Mouse (Mus musculus) forebrain, embryonic 10.5 days (tissue): ENCODE measurements around the gene Ube2z. TPM values are rescaled to one million over a fixed set of nuclear protein-coding genes. Genes with fewer than 3 reads are reported as not detected.

Experiments used
- DNase-seq: peaks from one replicate; pipeline ENCODE4 v3.0.0-alpha.2; 2017; ENCODE audit warnings: low spot score; ENCODE audit errors: extremely low spot score
- H3K27ac ChIP-seq: fragments of 300-500 bp; sonication (generic); 2 replicates; pipeline ENCODE4 v1.5.1; 2016; ENCODE audit warnings: mild to moderate bottlenecking
- H3K27me3 ChIP-seq: fragments of 300-500 bp; sonication (generic); 2 replicates; pipeline ENCODE4 v1.6.1; 2016; ENCODE audit warnings: mild to moderate bottlenecking; ENCODE audit not compliant: poor library complexity, severe bottlenecking
- H3K36me3 ChIP-seq: fragments of 300-500 bp; sonication (generic); replicated peaks from 2 replicates; pipeline ENCODE4 v1.6.1; 2016; ENCODE audit warnings: mild to moderate bottlenecking, moderate library complexity
- H3K4me1 ChIP-seq: fragments of 300-500 bp; sonication (generic); 2 replicates; pipeline ENCODE4 v1.6.1; 2016
- H3K4me3 ChIP-seq: fragments of 300-500 bp; sonication (generic); 2 replicates; pipeline ENCODE4 v1.5.1; 2016; ENCODE audit warnings: mild to moderate bottlenecking, moderate library complexity
- H3K9me3 ChIP-seq: fragments of 300-500 bp; sonication (generic); 2 replicates; pipeline ENCODE4 v1.6.1; 2016; ENCODE audit warnings: mild to moderate bottlenecking, moderate library complexity
- WGBS: fragments of 180-500 bp; shearing (Covaris S2); methylation state at CpG from one replicate; pipeline ENCODE4 v1.1.7; 2016; 5-methylcytosine and 5-hydroxymethylcytosine counted together
- polyA plus RNA-seq: library from polyadenylated mRNA; unstranded; fragments of >200 nt; fragmentation: Nextera tagmentation; extraction: Ambion mirVana; gene quantifications from 2 replicates; pipeline ENCODE4 v1.2.1, GENCODE M21; 2016

Ube2z gene
- polyA plus RNA-seq, 1 experiment from 2014 or later = 27.5 TPM

DNA sequence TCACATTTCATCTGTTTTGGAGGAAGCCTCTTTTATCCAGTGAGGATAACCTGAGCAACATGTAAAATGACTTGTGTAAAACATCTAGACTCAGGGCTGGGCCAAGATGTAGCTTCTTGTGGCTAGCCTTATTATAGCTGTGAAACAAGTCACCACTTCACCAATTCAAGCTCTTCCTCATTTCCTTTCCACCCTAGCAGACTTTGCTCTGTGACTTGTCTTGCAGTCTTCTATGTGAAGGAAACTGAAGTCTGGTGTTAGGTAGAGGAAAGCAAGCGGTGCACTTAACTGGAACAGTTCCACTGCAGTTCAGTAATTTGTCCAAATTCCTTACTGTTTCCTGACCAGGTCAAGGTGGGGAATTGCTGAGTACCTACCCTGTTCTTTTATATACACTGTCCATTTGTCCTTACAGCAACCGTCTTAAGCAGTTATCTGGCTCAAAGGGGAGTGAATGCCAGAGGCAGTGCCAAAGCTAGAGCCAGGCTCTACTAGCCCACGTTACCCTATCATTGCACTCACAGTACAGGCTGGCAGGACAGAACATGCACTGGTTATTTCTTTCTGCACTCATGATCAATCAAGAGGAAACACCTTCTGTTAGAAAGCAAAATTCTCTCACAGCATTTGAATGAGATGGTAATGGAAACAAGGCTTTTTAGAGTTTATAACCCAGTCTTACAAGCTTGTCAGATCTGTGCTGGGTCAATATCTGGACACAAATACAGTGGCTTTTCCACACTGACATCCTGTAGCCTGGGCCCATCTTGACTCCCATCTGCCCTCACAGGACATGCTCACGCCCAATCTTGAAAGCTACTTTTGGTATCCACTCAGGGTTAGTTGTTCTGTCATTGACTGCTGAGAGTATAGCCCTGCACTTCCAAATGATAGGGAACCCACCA is 17.5 kb downstream of the Ube2z start:
- no peaks in the 10 kb centered on the region for H3K4me1 ChIP-seq
- H3K27ac ChIP-seq = no peak overlapping the region
- peaks cover 87% of the 10 kb centered on the region for H3K36me3 ChIP-seq
- H3K27me3 ChIP-seq = no peaks in the 10 kb centered on the region
- WGBS = 93% methylated on average over 4 of the region's 4 CpGs
- H3K9me3 ChIP-seq = no peaks in the 10 kb centered on the region
- no peak overlapping the region for H3K4me3 ChIP-seq
- DNase-seq = no peak

DNA sequence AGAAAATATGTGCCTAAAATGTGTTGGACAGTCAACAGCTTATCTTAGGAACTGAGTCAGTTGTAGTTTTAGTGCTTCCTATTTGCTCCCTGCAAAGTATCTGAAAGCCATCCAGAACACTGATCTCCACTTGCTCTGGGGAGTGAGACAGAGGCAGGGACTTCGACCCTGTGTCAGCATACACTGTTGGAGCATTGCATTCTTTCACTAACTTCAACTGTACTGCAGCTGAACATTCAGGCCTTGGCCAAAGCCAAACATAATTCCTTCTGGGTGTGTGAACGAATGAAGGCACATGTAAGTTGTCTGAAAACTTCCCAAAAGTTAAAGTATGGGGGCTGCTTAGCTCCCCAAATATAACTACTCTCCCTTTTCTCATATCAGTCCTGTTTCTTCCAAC is 18.4 kb downstream of the Ube2z start:
- Histone ChIP-seq H3K27me3 (no peaks in the 10 kb centered on the region), H3K9me3 (no peaks in the 10 kb centered on the region), H3K4me3 (no peak overlapping the region), H3K4me1 (no peaks in the 10 kb centered on the region), H3K36me3 (peaks cover 86% of the 10 kb centered on the region), H3K27ac (no peak overlapping the region)
- 94% methylated on average over 2 of the region's 2 CpGs for WGBS
- DNase-seq = no peak

DNA sequence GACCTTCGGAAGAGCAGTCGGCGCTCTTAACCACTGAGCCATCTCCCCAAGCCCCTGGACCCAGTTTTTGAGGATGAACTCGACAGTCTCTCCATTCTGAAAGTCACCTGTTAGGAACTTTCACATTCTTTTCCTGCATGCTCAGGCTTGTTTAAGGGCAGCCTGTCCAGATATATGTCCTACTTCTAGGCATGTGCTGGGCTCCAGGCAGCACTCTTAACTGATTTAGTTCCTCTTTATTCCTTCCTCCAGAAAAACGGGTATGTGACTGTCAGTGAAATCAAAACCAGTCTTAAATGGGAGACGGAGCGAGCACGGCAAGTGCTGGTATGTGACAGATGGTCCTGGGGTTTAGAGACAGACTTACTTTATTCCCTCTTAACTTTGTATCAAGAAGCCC is 19.2 kb downstream of the Ube2z start:
- Histone ChIP-seq H3K4me1 (no peaks in the 10 kb centered on the region), H3K27ac (no peak overlapping the region), H3K36me3 (peaks cover 83% of the 10 kb centered on the region), H3K27me3 (no peaks in the 10 kb centered on the region), H3K4me3 (no peak overlapping the region), H3K9me3 (no peaks in the 10 kb centered on the region)
- 87% methylated on average over 8 of the region's 8 CpGs for WGBS
- no peak for DNase-seq

DNA sequence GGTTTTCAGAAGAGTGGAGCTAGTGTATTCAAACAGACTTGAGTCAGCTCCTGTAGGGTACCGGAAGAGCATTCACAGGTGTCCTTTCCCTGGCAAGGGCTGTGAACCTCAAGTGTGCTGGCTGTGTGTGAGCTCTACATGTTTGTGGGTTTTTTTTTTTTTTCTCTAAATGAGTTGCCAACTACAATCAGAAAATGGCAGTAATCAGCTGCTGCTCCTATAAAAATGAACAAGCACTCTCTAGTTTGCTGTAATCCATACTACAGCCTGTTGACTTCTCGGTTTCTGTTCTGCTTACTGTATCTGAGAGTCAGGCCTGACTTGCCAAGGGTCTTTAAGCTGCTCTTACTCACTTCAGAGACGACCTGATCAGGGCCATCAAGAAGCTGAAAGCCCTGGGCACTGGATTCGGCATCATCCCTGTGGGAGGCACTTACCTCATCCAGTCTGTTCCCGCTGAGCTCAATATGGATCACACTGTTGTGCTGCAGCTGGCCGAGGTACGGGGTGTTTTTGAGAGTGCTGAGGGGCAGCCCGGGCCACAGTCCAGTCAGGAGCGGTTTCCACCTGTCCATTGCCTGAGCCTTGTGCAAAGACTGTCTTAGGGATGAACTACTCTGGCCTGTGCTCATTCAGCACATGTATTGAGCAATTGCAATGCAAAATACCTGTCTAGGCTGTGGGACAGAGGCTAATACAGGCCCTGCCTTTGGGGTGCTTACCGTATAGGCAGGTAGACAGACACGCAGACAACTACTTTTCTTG is 20.2 kb downstream of the Ube2z start:
- Histone ChIP-seq H3K27ac (no peak overlapping the region), H3K27me3 (no peaks in the 10 kb centered on the region), H3K36me3 (peaks cover 81% of the 10 kb centered on the region), H3K4me1 (no peaks in the 10 kb centered on the region), H3K4me3 (no peak overlapping the region), H3K9me3 (no peaks in the 10 kb centered on the region)
- WGBS = 88% methylated on average over 11 of the region's 11 CpGs
- no peak for DNase-seq

DNA sequence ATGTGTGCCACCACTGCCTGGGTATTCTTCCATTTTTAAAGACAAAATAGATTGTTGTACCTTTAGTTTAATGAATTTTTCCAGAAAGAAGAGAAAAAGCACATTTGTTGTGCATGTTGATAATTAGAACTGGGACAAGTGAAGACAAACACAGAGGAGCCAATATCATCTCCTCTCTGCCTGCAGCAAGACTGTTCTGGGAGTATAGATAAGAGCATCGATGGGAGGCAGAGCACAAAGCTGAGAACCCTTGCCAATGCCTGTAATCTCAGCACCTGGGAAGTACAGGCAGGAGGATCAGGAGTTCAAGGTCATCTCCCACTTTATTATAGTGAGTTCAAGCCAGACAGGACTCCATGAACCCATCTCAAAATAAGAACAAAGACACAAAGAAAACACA is 26.6 kb downstream of the Ube2z start:
- WGBS = 90% methylated on average over 1 of the region's 1 CpGs
- no peaks in the 10 kb centered on the region for H3K27me3 ChIP-seq
- no peak overlapping the region for H3K4me3 ChIP-seq
- no peak overlapping the region for H3K27ac ChIP-seq
- peaks cover 21% of the 10 kb centered on the region for H3K4me1 ChIP-seq
- no peak for DNase-seq
- no peaks in the 10 kb centered on the region for H3K9me3 ChIP-seq
- peaks cover 54% of the 10 kb centered on the region for H3K36me3 ChIP-seq

DNA sequence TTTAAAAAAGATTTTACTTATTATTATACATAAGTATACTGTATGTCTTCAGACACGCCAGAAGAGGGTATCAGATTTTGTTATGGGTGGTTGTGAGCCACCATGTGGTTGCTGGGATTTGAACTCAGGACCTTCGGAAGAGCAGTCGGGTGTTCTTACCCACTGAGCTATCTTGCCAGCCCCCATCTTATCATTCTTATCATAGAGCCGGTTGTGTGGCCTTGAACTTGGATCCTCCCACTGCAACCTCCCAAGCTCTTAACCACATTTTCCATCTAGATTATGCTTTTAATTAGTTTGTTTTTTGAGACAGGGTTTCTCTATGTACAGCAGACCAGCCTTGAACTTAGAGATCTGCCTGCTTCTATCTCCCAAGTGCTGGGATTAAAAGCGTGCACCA is 27.7 kb downstream of the Ube2z start:
- H3K4me3 ChIP-seq = no peak overlapping the region
- H3K9me3 ChIP-seq = no peaks in the 10 kb centered on the region
- no peak for DNase-seq
- H3K36me3 ChIP-seq = peaks cover 45% of the 10 kb centered on the region
- 94% methylated on average over 5 of the region's 5 CpGs for WGBS
- H3K27ac ChIP-seq = no peak overlapping the region
- H3K27me3 ChIP-seq = no peaks in the 10 kb centered on the region
- peaks cover 21% of the 10 kb centered on the region for H3K4me1 ChIP-seq

DNA sequence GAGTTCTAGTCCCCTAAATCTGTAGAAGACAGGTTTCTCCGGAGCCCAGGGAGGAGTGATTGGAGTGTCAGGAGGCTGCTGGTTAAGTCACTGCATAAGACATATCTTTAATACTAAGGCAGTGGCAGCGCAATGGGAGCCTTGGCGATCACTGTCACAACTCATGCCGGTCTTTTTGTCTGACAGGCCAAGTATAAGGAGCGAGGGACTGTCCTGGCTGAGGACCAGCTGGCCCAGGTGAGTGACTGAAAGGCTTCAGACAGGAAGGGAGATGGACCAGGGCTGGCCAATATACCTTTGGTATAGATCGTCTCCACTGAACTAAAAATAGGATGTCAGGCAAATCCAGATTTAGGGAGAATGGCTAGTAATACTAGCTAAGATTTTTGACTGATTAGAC is 30.1 kb downstream of the Ube2z start:
- WGBS = 10% methylated on average over 6 of the region's 6 CpGs
- Histone ChIP-seq H3K4me3 (peak overlapping the region; percentile 86), H3K27ac (peak overlapping the region; percentile 88), H3K27me3 (no peaks in the 10 kb centered on the region), H3K4me1 (peaks cover 21% of the 10 kb centered on the region), H3K9me3 (no peaks in the 10 kb centered on the region), H3K36me3 (peaks cover 26% of the 10 kb centered on the region)
- DNase-seq = no peak

DNA sequence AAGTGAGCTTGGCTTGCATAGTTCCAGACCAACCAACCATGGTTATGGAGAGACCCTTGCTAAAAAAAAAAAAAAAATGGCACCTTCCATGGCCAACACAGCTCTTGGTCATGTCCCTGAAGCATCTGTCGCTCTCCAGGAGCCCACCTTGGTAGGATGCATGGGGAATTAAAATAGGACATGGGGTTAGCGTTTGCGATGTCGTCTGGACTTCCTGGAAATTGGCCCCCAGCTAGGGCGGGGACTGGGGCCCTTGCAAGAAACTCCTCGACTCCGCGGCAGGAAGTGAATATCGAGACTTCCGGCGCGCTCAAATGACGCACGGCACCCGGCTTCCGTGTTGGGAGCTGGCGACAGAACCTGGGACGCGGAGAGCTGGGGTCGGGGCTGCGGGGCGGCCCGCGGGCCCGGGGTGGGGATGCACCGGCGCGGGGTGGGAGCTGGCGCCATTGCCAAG is 30.6 kb downstream of the Ube2z start, which contains the start of gene Snf8:
Gene Snf8 (plus strand): TSS at position 290 of the 457 bp plus-strand sequence.
- Histone ChIP-seq H3K4me1 (peaks cover 21% of the 10 kb centered on the region), H3K4me3 (peak within 1 kb of the TSS; percentile 86), H3K27ac (peak within 1 kb of the TSS; percentile 88), H3K36me3 (peaks cover 23% of the 10 kb centered on the region), H3K27me3 (peaks cover under 1% of the 10 kb centered on the region; the same call in 1 of the 2 replicates), H3K9me3 (no peaks in the 10 kb centered on the region)
- WGBS = under 1% methylated on average over 29 of the region's 29 CpGs
- DNase-seq = peak; percentile 94

DNA sequence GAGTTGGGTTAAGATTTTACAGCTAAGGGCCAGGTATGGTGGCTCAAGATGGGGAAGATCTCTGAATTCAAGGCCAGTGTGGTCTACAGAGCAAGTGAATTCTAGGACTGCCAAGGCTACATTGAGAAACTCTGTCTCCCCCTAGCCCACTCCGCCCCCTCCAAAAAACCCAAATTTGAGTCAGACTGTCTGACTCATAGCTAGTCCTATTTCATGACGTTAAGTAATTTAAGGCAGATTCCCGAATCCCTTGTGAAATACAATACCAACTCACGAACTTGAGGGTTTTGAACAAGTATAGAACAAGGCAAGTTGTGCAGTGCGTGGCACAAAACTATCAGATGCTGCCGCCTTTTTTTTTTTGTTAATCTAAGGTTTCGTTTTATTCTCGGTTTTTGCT is 31.1 kb downstream of the Ube2z start:
- no peak for DNase-seq
- peaks cover 21% of the 10 kb centered on the region for H3K4me1 ChIP-seq
- H3K27ac ChIP-seq = peak overlapping the region; percentile 88
- peak overlapping the region; percentile 86 for H3K4me3 ChIP-seq
- no peaks in the 10 kb centered on the region for H3K9me3 ChIP-seq
- peaks cover 5% of the 10 kb centered on the region; the same call in 1 of the 2 replicates for H3K27me3 ChIP-seq
- 54% methylated on average over 8 of the region's 8 CpGs for WGBS
- H3K36me3 ChIP-seq = peaks cover 19% of the 10 kb centered on the region

DNA sequence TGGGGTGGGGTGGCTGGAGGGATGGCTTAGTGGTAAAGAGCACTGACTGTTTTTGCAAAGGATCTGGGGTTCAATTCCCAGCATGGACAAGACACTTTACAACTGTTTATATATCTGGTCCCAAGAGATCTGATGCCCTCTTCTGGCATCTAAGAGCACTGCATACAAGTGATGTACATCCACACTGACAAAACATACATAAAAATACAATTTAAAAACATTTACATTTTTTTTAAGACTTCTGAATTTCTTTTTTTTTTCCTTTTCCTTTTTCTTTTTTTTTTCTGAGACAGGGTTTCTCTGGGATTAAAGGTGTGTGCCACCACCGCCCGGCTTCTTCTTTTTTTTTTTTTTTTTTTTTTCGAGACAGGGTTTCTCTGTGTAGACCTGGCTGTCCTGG is 31.9 kb downstream of the Ube2z start:
- H3K27me3 ChIP-seq = peaks cover 10% of the 10 kb centered on the region; the same call in 1 of the 2 replicates
- 95% methylated on average over 3 of the region's 3 CpGs for WGBS
- no peak for DNase-seq

DNA sequence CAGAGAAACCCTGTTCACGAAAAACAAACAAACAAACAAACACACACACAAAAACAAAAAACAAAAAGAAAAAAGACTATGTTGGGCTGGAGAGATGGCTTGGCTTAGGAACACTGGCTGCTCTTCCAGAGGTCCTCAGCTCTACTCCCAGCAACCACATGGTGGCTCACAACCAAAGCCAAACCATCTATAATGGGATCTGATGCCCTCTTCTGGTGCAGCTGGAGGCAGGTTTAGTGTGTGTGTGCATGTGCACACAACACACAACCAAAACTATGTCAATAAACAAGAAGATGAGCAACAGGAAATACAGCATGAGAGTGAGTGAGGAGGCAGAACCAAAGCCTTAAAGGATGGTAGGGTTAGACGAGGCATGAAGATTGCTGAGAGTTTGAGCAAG is 33.5 kb downstream of the Ube2z start:
- Histone ChIP-seq H3K27me3 (peaks cover 10% of the 10 kb centered on the region; the same call in 1 of the 2 replicates), H3K27ac (no peak overlapping the region), H3K4me1 (peaks cover 21% of the 10 kb centered on the region), H3K4me3 (no peak overlapping the region), H3K36me3 (peaks cover 3% of the 10 kb centered on the region; the same call in 1 of the 2 replicates), H3K9me3 (no peaks in the 10 kb centered on the region)
- 88% methylated on average over 2 of the region's 2 CpGs for WGBS
- no peak for DNase-seq

More for the DNA sequence above, 31.9 kb downstream of the Ube2z start:
- Histone ChIP-seq H3K4me3 (no peak overlapping the region), H3K27ac (no peak overlapping the region), H3K9me3 (no peaks in the 10 kb centered on the region), H3K36me3 (peaks cover 13% of the 10 kb centered on the region), H3K4me1 (peaks cover 21% of the 10 kb centered on the region)

DNA sequence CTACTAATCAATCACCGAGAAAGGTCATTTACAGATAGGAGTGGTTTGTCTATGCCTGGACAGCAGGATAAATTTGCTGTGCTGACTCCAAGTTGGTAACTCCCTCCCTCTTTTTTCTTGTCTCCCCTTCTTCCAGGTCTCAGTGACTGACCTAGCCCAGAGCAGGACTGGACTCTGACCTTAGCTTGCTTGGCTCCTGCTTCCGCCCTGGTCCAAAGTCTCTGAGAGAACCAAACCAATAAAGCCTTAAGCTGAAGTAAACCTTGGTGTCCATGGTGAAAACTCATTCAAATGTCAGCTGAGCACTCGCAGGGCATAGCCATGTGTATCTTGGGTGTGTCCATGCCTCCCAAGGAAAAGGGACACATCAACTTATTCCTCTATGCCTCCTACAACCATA is 34.6 kb downstream of the Ube2z start:
- WGBS = 98% methylated on average over 3 of the region's 3 CpGs
- Histone ChIP-seq H3K36me3 (no peaks in the 10 kb centered on the region), H3K9me3 (no peaks in the 10 kb centered on the region), H3K27ac (no peak overlapping the region), H3K4me1 (peaks cover 13% of the 10 kb centered on the region), H3K4me3 (no peak overlapping the region), H3K27me3 (peaks cover 10% of the 10 kb centered on the region; the same call in 1 of the 2 replicates)
- DNase-seq = no peak
